In the genomic region with DNA sequence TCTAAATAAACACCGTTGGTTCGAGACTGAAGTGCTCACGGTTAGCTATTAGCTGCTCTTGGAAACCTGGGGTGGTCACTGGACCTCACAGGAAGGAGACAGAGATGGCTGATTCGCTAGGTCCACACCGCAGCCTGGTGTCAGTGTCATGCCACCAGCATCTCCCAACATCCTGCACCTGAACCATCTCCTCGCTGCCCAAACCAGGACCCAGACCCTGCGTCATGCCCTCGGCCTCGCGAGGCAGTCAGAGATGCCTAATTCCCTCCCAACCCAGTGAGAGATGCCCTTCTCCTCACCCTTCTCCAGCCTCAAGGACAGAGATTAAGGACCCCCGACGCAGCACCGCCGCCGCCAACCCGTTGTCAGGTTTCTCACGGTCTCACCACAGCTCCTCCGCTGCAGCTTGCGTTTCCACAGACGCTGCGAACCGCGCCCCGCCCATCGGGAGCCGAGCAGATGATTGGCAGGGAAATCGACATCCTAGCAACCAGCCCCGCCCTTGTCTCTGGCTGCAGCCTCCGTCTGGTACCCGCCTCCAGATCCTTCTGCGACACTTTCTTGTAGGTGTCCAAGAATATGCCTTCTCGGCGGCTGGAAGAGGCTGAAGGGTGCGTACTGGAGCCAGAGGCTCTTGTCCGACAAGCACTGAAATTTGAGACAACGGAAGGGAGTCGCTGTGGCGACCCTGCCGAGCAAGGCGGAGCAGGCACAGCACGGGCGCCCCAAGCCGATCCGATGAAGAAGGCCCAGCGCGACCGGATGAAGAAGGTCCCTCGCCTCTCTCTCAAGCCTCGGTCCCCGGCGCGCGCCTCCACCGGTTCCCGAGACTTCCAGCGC, we compare ENCODE assay signal across 8 mouse cellular contexts. TPM values are rescaled to one million over a fixed set of nuclear protein-coding genes. Genes with fewer than 3 reads are reported as not detected.
DNase-seq lines count a peak whose midpoint lies in the region; ATAC-seq and TF ChIP-seq lines count a peak whose summit lies in the region.

A gene (minus strand): TSS at position 434 of the 840 bp plus-strand sequence.
A gene (plus strand): TSS at position 738 of the 840 bp plus-strand sequence.

- peak within 1 kb of the TSS; percentile 96 for H3K9ac ChIP-seq in ES-E14 (ENCODE audit: insufficient read depth, low read depth, low read length, poor library complexity, severe bottlenecking)
- H3K9ac ChIP-seq in forebrain, embryonic 15.5 days (replicated peaks): peak within 1 kb of the TSS; percentile 70

- peak; percentile 98 for ATAC-seq in forebrain, embryonic 15.5 days (replicated peaks)
- ATAC-seq in neutrophil, adult 5-6 weeks (ENCODE audit: extremely low read depth, insufficient number of reproducible peaks, low FRiP score, poor library complexity, severe bottlenecking): peak; percentile 98

- peaks cover 4% of the 10 kb centered on the region for H3K36me3 ChIP-seq in ES-E14 (ENCODE audit: control insufficient read depth, insufficient read depth, low read length, poor library complexity, severe bottlenecking)
- H3K36me3 ChIP-seq in forebrain, embryonic 15.5 days: peaks cover 6% of the 10 kb centered on the region; the same call in 1 of the 2 replicates

- TF ChIP-seq POLR2A in lung, adult 2 months (IDR thresholded peaks at IDR 0.05; ENCODE audit: borderline replicate concordance, extremely low read depth, low read depth, low read length): peak; percentile 28; the same call in 1 of the 2 replicates

- intact Hi-C loops in heart, postnatal 25 days (cut with DNase I): loop anchor here (2.0 to 10.0 kb wide), 4 partner anchors 65 to 1622 kb away; a partner anchor contains a TSS

- peak; percentile 95 for DNase-seq in ES-E14 (ENCODE audit: low read depth, low spot score)
- peak; percentile 97 for DNase-seq in cerebellum, adult 11-12 months
- peak; percentile 93 for DNase-seq in heart, postnatal 25 days (ENCODE audit: low spot score)
- DNase-seq in layer of hippocampus, adult 18-20 months (ENCODE audit: low spot score in 2 of 2): peak; percentile 97 to 99
- DNase-seq in lung, adult 2 months: peak; percentile 95
- DNase-seq in thymus, adult 18-20 months: peak; percentile 94 to 95

- 1% methylated on average over 56 of the region's 56 CpGs for WGBS in forebrain, embryonic 15.5 days
- WGBS in lung, adult 2 months: under 1% methylated on average over 56 of the region's 56 CpGs

- H3K4me3 ChIP-seq in ES-E14 (ENCODE audit: insufficient read depth in 1 of 2, low read depth in 1 of 2, low read length in 2 of 2, poor library complexity in 1 of 2, severe bottlenecking in 1 of 2): peak within 1 kb of the TSS; percentile 95 to 99
- peak within 1 kb of the TSS; percentile 65 for H3K4me3 ChIP-seq in forebrain, embryonic 15.5 days
- H3K4me3 ChIP-seq in lung, adult 2 months (replicated peaks; ENCODE audit: extremely low read depth, low read depth, low read length): peak within 1 kb of the TSS; percentile 94

- TF ChIP-seq CTCF in lung, adult 2 months (IDR thresholded peaks at IDR 0.05; ENCODE audit: insufficient read depth, low read length): no peak

- in situ Hi-C loops in ES-E14 (cut with MboI; ENCODE audit: low sequenced_read_pairs in 2 of 2, unreplicated experiment in 2 of 2): no loop called here

- 0 out of 2 replicates have a peak, but pooled peaks cover 4% of the 10 kb centered on the region for H3K27me3 ChIP-seq in forebrain, embryonic 15.5 days

- no peaks in the 10 kb centered on the region for H3K9me3 ChIP-seq in ES-E14 (ENCODE audit: control insufficient read depth, insufficient read depth, low read depth, low read length)
- no peaks in the 10 kb centered on the region for H3K9me3 ChIP-seq in forebrain, embryonic 15.5 days

- peak within 1 kb of the TSS; percentile 80 for H3K4me2 ChIP-seq in forebrain, embryonic 15.5 days (replicated peaks)

- peak within 1 kb of the TSS; percentile 70 for H3K27ac ChIP-seq in ES-E14 (ENCODE audit: insufficient read depth, low read depth, low read length, poor library complexity, severe bottlenecking)
- H3K27ac ChIP-seq in forebrain, embryonic 15.5 days (replicated peaks): peak within 1 kb of the TSS; percentile 91

- H3K4me1 ChIP-seq in ES-E14 (ENCODE audit: control insufficient read depth in 2 of 2, insufficient read depth in 2 of 2, low read length in 2 of 2, poor library complexity in 1 of 2): 0 out of 4 replicates have a peak, but pooled peaks cover 0 to 2% of the 10 kb centered on the region in 2 experiments
- peaks cover 16% of the 10 kb centered on the region for H3K4me1 ChIP-seq in forebrain, embryonic 15.5 days
- H3K4me1 ChIP-seq in lung, adult 2 months (ENCODE audit: control insufficient read depth, insufficient read depth, low read length): 0 out of 2 replicates have a peak, but pooled peaks cover 5% of the 10 kb centered on the region

TF ChIP-seq in ES-E14, 5 proteins besides CTCF, POLR2A, EP300 and RAD21:
- TF ChIP-seq CHD2 (IDR thresholded peaks at IDR 0.05; ENCODE audit: low read depth, low read length): no peak
- peak; percentile 80; the same call in 1 of the 2 replicates for TF ChIP-seq HCFC1 (IDR thresholded peaks at IDR 0.05; ENCODE audit: borderline replicate concordance, insufficient read depth, low read length)
TF ChIP-seq in ES-E14: peak in this region for 1.

RNA-seq across cellular contexts. Expression of the first gene that starts in this region (rescaled TPM):
- 0.53 and 1.0 TPM in 2 replicates for total RNA-seq in ES-E14 (2012; rRNA removed)
- 4.5 and 5.2 TPM in 2 replicates for polyA plus RNA-seq in forebrain, embryonic 15.5 days (2015; fragmentation: Nextera tagmentation; extraction: Ambion mirVana)
- total RNA-seq in heart, postnatal 25 days (2021): 1 to 10 TPM in 1 of 2 experiments, under 1 TPM in 1; 0.70 to 2.1 TPM
- total RNA-seq in layer of hippocampus, adult 18-20 months (2021): 100 to 1,000 TPM; 144 to 149 TPM
- 1.3 and 2.1 TPM in 2 replicates for polyA plus RNA-seq in lung, adult 2 months (2012; rRNA removed)
- total RNA-seq in neutrophil, adult 5-6 weeks (2017): 0.25 and 0.35 TPM in 2 replicates

RNA-seq across cellular contexts. Expression of the second gene that starts in this region (rescaled TPM):
- total RNA-seq in ES-E14 (2012; rRNA removed): 36.5 and 48.4 TPM in 2 replicates
- 30.5 and 31.7 TPM in 2 replicates for polyA plus RNA-seq in forebrain, embryonic 15.5 days (2015; fragmentation: Nextera tagmentation; extraction: Ambion mirVana)
- 10 to 100 TPM; 10.6 to 10.8 TPM for total RNA-seq in heart, postnatal 25 days (2021)
- total RNA-seq in layer of hippocampus, adult 18-20 months (2021): 10 to 100 TPM; 25.5 to 26.5 TPM
- polyA plus RNA-seq in lung, adult 2 months (2012; rRNA removed): 4.5 and 8.5 TPM in 2 replicates
- 41.3 and 45.4 TPM in 2 replicates for total RNA-seq in neutrophil, adult 5-6 weeks (2017)

Comparison
In these comparisons a context has a peak if more than half of its experiments do, and no peak if none do; other contexts are left out.
1. Peak in every context shown above with its lines: DNase-seq, ATAC-seq, H3K4me3 ChIP-seq and H3K27ac ChIP-seq.
2. RNA of the first gene that starts in this region (total RNA-seq): 144 to 149 TPM in layer of hippocampus, adult 18-20 months; 0.70 to 2.1 TPM in heart, postnatal 25 days, 0.53 to 1.0 TPM in ES-E14 and 0.25 to 0.35 TPM in neutrophil, adult 5-6 weeks; every median in the first group is over 10 times any median in the second.